Mouse (Mus musculus) common myeloid progenitor, adult 5-6 weeks (primary cell): ENCODE measurements at regions not wholly inside any gene's neighbourhood (a gene's known extent, or its start where the extent isn't known, plus 50 kb on each side); places are given as distances from the start of the nearest gene placed in this dataset.

Source experiments
- ATAC-seq: replicated peaks from 2 replicates; pipeline ENCODE4 v1.8.0; 2016; ENCODE audit warnings: low read depth, mild to moderate bottlenecking, moderate TSS enrichment, inconsistent platforms; ENCODE audit not compliant: poor library complexity, severe bottlenecking

GRCm38 (mm10) chr5:46330880-46331279 lies 473.5 kb upstream of the Lcorl start:
- no peak for ATAC-seq
